Mouse (Mus musculus): ENCODE measurements at regions not wholly inside any gene's neighbourhood (a gene's known extent, or its start where the extent isn't known, plus 50 kb on each side); places are given as distances from the start of the nearest gene placed in this dataset.

DNA sequence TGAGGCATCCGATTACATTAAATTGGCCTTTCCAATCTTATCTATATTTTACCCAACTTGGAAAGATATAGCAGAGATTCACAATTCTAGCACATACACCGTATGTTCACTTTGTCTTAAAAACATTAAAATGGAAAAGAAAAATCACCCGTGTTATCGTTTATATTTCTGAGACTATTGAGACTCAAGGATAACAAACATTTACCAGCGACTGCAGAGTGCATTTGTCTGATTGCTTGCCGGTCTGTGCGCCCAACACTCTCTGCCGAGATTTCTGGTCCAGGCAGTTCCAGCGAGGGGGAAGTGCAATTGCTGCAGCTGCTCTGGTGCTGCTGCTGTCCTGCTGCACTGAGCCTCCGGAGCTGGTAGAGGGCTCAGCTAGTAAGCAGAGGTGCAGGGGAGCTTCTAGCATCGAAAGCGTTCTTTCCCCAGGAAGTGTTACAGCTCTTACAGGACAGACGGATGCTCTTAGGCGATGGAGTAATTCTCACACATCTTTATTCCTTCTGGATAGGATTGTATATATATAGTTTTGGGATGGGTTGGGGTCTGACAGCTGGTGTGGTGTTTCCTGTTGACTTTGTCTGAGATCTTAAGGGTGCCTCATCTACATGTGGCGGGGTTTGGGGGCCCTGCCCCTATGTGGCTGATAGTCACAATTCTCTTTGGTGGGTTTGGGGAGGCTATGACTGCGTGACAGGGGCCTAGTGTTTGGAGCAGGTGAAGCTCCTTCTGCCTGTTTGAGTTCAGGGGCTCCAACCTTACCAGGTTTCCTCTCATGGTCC, 79.7 kb upstream of the Cwc22 start:
- TF ChIP-seq CTCF (IDR thresholded peaks at IDR 0.05; ENCODE audit: extremely low read depth, insufficient read depth, insufficient read length, insufficient replicate concordance) (no peak), POLR2A (IDR thresholded peaks at IDR 0.05; ENCODE audit: low read depth, low read length) (no peak)

All from spleen, adult 2 months (tissue).